Mouse (Mus musculus) testis, postnatal 10 days (tissue): ENCODE measurements around the gene Luzp4.
"Not testable (repeated sequence)": the region's sequence is repeated elsewhere in the genome, so short reads cannot be mapped to it uniquely, and the experiment has no call there.

Experiments
- DNase-seq: peaks from one replicate; pipeline ENCODE4 v3.0.0; 2021; ENCODE audit warnings: low spot score

Luzp4 gene

DNA sequence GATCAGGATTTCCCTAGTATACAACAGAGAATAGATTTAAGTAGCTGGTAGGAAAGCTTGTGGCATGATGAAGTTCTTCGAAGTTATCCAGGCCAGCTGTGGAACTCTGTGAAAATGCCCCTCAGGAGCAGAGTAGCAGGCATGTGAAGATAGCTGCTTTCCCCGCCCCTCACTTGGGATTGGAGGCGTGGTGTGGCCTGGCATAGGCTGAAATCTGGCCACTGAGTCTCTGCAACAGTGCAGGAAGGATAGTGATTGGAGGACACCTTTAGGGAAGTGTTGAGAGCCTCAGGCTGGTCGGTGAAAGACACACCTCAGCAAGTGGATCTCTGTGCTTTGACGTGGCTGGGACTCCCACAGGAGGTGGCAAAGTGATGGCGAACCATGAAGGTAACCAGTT is at the start of gene Luzp4:
Luzp4 (plus strand) TSS at position 301 of the 400 bp plus-strand sequence.
- not testable (repeated sequence) for DNase-seq

DNA sequence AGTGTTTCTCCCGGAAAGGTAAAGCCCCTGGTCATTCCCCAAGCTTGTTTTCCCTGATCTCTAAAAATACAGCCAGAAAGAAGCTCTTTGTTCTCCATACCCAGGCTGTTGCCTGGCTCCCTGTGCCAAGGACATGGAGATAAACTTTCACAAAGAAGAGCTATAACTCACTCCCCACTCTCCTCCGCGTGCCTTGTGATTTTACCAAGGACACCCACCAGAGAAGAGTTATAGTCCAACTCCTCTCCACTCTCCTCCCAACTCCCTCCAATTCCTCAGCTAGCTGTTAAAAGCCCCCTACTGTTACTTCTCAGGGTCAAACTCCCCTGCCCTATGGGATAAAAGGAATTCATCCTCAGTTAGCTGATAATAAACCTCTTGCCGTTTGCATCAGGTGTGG is 15.6 kb upstream of the Luzp4 start:
- not testable (repeated sequence) for DNase-seq
